21 mouse cellular contexts compared by ENCODE assay signal in genomic region chr17:32312801-32313200, GRCm38 (mm10). TPM values are rescaled to one million over a fixed set of nuclear protein-coding genes. Genes with fewer than 3 reads are reported as not detected.
DNase-seq lines count a peak whose midpoint lies in the region; ATAC-seq and TF ChIP-seq lines count a peak whose summit lies in the region.
"Had no signal": no experiment of that assay in that cellular context is flagged by ENCODE, and none has a peak within 500 bp of the region (broad histone marks: within the 10 kb centered on the region; RNA-seq: fewer than 3 reads in every experiment).

No protein-coding gene starts in this region.

- H3K4me1 ChIP-seq in lung, postnatal 0 days (ENCODE audit: insufficient read depth, low read depth, low read length), result no peaks in the 10 kb centered on the region
- H3K4me1 ChIP-seq: embryonic facial prominence, embryonic 10.5 days; forebrain, embryonic 13.5 days; heart, embryonic 15.5 days; hindbrain, embryonic 10.5 days; intestine, embryonic 15.5 days had no signal

- H3K27ac ChIP-seq in lung, postnatal 0 days (ENCODE audit: low read length), result no peak overlapping the region
- H3K27ac ChIP-seq: embryonic facial prominence, embryonic 10.5 days; forebrain, embryonic 13.5 days; heart, adult 2 months; heart, embryonic 15.5 days; hindbrain, embryonic 10.5 days; hindbrain, embryonic 14.5 days; intestine, embryonic 15.5 days had no signal

- ATAC-seq in lung, postnatal 0 days, result no peak
- ATAC-seq: activated CD4-positive, CD25-positive, alpha-beta regulatory T cell, adult 4 months; forebrain, embryonic 13.5 days; forebrain, postnatal 0 days; intestine, embryonic 15.5 days; Patski had no signal

- 95% methylated on average over 8 of the region's 8 CpGs for WGBS in lung, postnatal 0 days

- peak; percentile 88 for DNase-seq in heart, adult 11 months
- DNase-seq in heart, postnatal 10 days, result no peak
- peak; percentile 51 for DNase-seq in cerebellum, adult 9-10 months
- peak; percentile 74 to 79 for DNase-seq in cerebellum, postnatal 25 days
- DNase-seq in lung, postnatal 0 days (ENCODE audit: low spot score), result no peak
- no peak for DNase-seq in layer of hippocampus, adult 9-10 months (ENCODE audit: low spot score)
- DNase-seq: adrenal gland, postnatal 14 days; forebrain, postnatal 0 days; gastrocnemius, postnatal 10 days; heart, adult 2 months; kidney, adult 18-20 months had no signal

- no peak overlapping the region for H3K9ac ChIP-seq in lung, postnatal 0 days (replicated peaks; ENCODE audit: low read depth)
- H3K9ac ChIP-seq: forebrain, embryonic 13.5 days; forebrain, postnatal 0 days; heart, embryonic 15.5 days; hindbrain, embryonic 14.5 days; intestine, embryonic 15.5 days had no signal

- intact Hi-C loops in heart, postnatal 10 days (cut with DNase I), result no loop called here

- H3K4me3 ChIP-seq in lung, postnatal 0 days (ENCODE audit: low read depth, low read length), result no peak overlapping the region
- H3K4me3 ChIP-seq: embryonic facial prominence, embryonic 10.5 days; forebrain, embryonic 13.5 days; heart, adult 2 months; heart, embryonic 15.5 days; hindbrain, embryonic 10.5 days; intestine, embryonic 15.5 days had no signal

- no peaks in the 10 kb centered on the region for H3K9me3 ChIP-seq in lung, postnatal 0 days (ENCODE audit: low read length)
- H3K9me3 ChIP-seq: embryonic facial prominence, embryonic 10.5 days; forebrain, embryonic 13.5 days; heart, embryonic 15.5 days; hindbrain, embryonic 10.5 days; intestine, embryonic 15.5 days had no signal

- H3K27me3 ChIP-seq in lung, postnatal 0 days (replicated peaks; ENCODE audit: insufficient read depth, low read length), result no peaks in the 10 kb centered on the region
- H3K27me3 ChIP-seq: CH12.LX; forebrain, embryonic 13.5 days; heart, embryonic 15.5 days; intestine, embryonic 15.5 days; Patski had no signal

- H3K36me3 ChIP-seq in lung, postnatal 0 days (ENCODE audit: insufficient read depth, low read length), result peaks cover 74% of the 10 kb centered on the region

- no peak for TF ChIP-seq EP300 in lung, postnatal 0 days (IDR thresholded peaks at IDR 0.05)

- no peak for TF ChIP-seq CTCF in lung, postnatal 0 days (IDR thresholded peaks at IDR 0.05)

- no peak overlapping the region for H3K4me2 ChIP-seq in lung, postnatal 0 days (replicated peaks; ENCODE audit: low read depth, low read length)
- H3K4me2 ChIP-seq: forebrain, embryonic 13.5 days; heart, embryonic 11.5 days; heart, embryonic 15.5 days; hindbrain, embryonic 14.5 days; intestine, embryonic 15.5 days had no signal

RNA-seq across cellular contexts. Expression of gene Akap8, which starts 8.2 kb away (rescaled TPM):
- 10 to 100 TPM; 62.0 to 72.8 TPM for total RNA-seq in heart, postnatal 10 days (2021)
- polyA plus RNA-seq in lung, postnatal 0 days (2015; fragmentation: Nextera tagmentation; extraction: Ambion mirVana), result 30.2 and 34.0 TPM in 2 replicates

RNA-seq across cellular contexts. Expression of gene Brd4, which starts 28.3 kb away (rescaled TPM):
- 10 to 100 TPM; 75.4 to 77.0 TPM for total RNA-seq in heart, postnatal 10 days (2021)
- polyA plus RNA-seq in lung, postnatal 0 days (2015; fragmentation: Nextera tagmentation; extraction: Ambion mirVana), result 33.3 and 37.3 TPM in 2 replicates

RNA-seq across cellular contexts. Expression of gene Akap8l, which starts 37.6 kb away (rescaled TPM):
- 10 to 100 TPM; 46.6 to 51.8 TPM for total RNA-seq in heart, postnatal 10 days (2021)
- polyA plus RNA-seq in lung, postnatal 0 days (2015; fragmentation: Nextera tagmentation; extraction: Ambion mirVana), result 59.9 and 66.3 TPM in 2 replicates

Comparison
In these comparisons a context has a peak if more than half of its experiments do, and no peak if none do; other contexts are left out.
1. DNase-seq: peak in heart, adult 11 months (single experiment), cerebellum, adult 9-10 months (single experiment) and cerebellum, postnatal 25 days (2 of 2); none in heart, postnatal 10 days (0 of 2), lung, postnatal 0 days (single experiment) and layer of hippocampus, adult 9-10 months (single experiment).